8 mouse cellular contexts compared by ENCODE assay signal in genomic region chr11:30268648-30269375, GRCm38 (mm10). TPM values are rescaled to one million over a fixed set of nuclear protein-coding genes. Genes with fewer than 3 reads are reported as not detected.
DNase-seq lines count a peak whose midpoint lies in the region; ATAC-seq and TF ChIP-seq lines count a peak whose summit lies in the region.

No protein-coding gene starts in this region.

- no peak for TF ChIP-seq CTCF in forebrain, postnatal 0 days (IDR thresholded peaks at IDR 0.05; ENCODE audit: low read depth)
- TF ChIP-seq CTCF in kidney, postnatal 0 days (IDR thresholded peaks at IDR 0.05; ENCODE audit: low read depth): no peak

- no peaks in the 10 kb centered on the region for H3K27me3 ChIP-seq in forebrain, postnatal 0 days (ENCODE audit: insufficient read depth, low read length)
- no peaks in the 10 kb centered on the region for H3K27me3 ChIP-seq in kidney, postnatal 0 days (ENCODE audit: insufficient read depth, low read length)
- no peaks in the 10 kb centered on the region for H3K27me3 ChIP-seq in midbrain, embryonic 14.5 days (ENCODE audit: control insufficient read depth, insufficient read depth, low read length)

- H3K36me3 ChIP-seq in forebrain, postnatal 0 days (ENCODE audit: insufficient read depth): no peaks in the 10 kb centered on the region
- no peaks in the 10 kb centered on the region for H3K36me3 ChIP-seq in kidney, postnatal 0 days (ENCODE audit: insufficient read depth, low read length)
- H3K36me3 ChIP-seq in midbrain, embryonic 14.5 days (ENCODE audit: control insufficient read depth, insufficient read depth, low read length): no peaks in the 10 kb centered on the region

- H3K27ac ChIP-seq in forebrain, postnatal 0 days (ENCODE audit: low read depth, low read length): peak overlapping the region; percentile 97
- H3K27ac ChIP-seq in kidney, postnatal 0 days: peak overlapping the region; percentile 96
- H3K27ac ChIP-seq in midbrain, embryonic 14.5 days (replicated peaks; ENCODE audit: low read depth, low read length): peak overlapping the region; percentile 97

- H3K4me2 ChIP-seq in forebrain, postnatal 0 days (ENCODE audit: low read depth): peak overlapping the region; percentile 75
- peak overlapping the region; percentile 73 for H3K4me2 ChIP-seq in kidney, postnatal 0 days (ENCODE audit: low read length)
- H3K4me2 ChIP-seq in midbrain, embryonic 14.5 days (ENCODE audit: low read length): peak overlapping the region; percentile 61

- H3K9me3 ChIP-seq in forebrain, postnatal 0 days (ENCODE audit: low read length): no peaks in the 10 kb centered on the region
- no peaks in the 10 kb centered on the region; the same call in 1 of the 2 replicates for H3K9me3 ChIP-seq in kidney, postnatal 0 days (replicated peaks; ENCODE audit: low read length)
- no peaks in the 10 kb centered on the region for H3K9me3 ChIP-seq in midbrain, embryonic 14.5 days (ENCODE audit: control insufficient read depth, low read length)

- peak; percentile 3 for ATAC-seq in forebrain, postnatal 0 days
- ATAC-seq in kidney, postnatal 0 days (replicated peaks; ENCODE audit: low FRiP score, low read depth): peak; percentile 7; the same call in 1 of the 2 replicates
- ATAC-seq in midbrain, embryonic 14.5 days (ENCODE audit: low FRiP score, low TSS enrichment): peak; percentile 38

- peak; percentile 52 to 80 for DNase-seq in heart, adult 9 months (ENCODE audit: low spot score in 2 of 2)
- no peak for DNase-seq in heart, adult 11 months
- DNase-seq in MN1 (ENCODE audit: low spot score): peak; percentile 89
- DNase-seq in forebrain, postnatal 0 days: no peak
- DNase-seq in kidney, postnatal 0 days (ENCODE audit: low spot score): peak; percentile 65
- DNase-seq in midbrain, embryonic 14.5 days: no peak
- no peak for DNase-seq in cerebellum, postnatal 25 days
- DNase-seq in adrenal gland, adult 18-20 months (ENCODE audit: low spot score in 2 of 2): no peak

- peak overlapping the region; percentile 98 for H3K9ac ChIP-seq in forebrain, postnatal 0 days
- H3K9ac ChIP-seq in kidney, postnatal 0 days (ENCODE audit: low read depth, low read length): peak overlapping the region; percentile 97
- peak overlapping the region; percentile 65 for H3K9ac ChIP-seq in midbrain, embryonic 14.5 days (replicated peaks; ENCODE audit: low read length)

- peak overlapping the region; percentile 99 for H3K4me3 ChIP-seq in forebrain, postnatal 0 days (ENCODE audit: low read depth, low read length)
- peak overlapping the region; percentile 98 for H3K4me3 ChIP-seq in kidney, postnatal 0 days (replicated peaks; ENCODE audit: low read depth, low read length)
- peak overlapping the region; percentile 100 for H3K4me3 ChIP-seq in midbrain, embryonic 14.5 days (replicated peaks; ENCODE audit: low read depth, low read length)

- 4% methylated on average over 15 of the region's 15 CpGs for WGBS in forebrain, postnatal 0 days
- WGBS in kidney, postnatal 0 days: 3% methylated on average over 15 of the region's 15 CpGs
- 3% methylated on average over 15 of the region's 15 CpGs for WGBS in midbrain, embryonic 14.5 days

- peaks cover 8% of the 10 kb centered on the region; the same call in 1 of the 2 replicates for H3K4me1 ChIP-seq in forebrain, postnatal 0 days (ENCODE audit: insufficient read depth)
- H3K4me1 ChIP-seq in kidney, postnatal 0 days (replicated peaks; ENCODE audit: insufficient read depth, low read length): peaks cover 10% of the 10 kb centered on the region
- H3K4me1 ChIP-seq in midbrain, embryonic 14.5 days (ENCODE audit: control insufficient read depth, insufficient read depth, low read length): peaks cover 21% of the 10 kb centered on the region

RNA-seq across cellular contexts. Expression of gene Sptbn1, which starts 0.8 kb away (rescaled TPM):
- 289 and 328 TPM in 2 replicates for total RNA-seq in forebrain, postnatal 0 days (2014; rRNA removed)
- 108 and 150 TPM in 2 replicates for polyA plus RNA-seq in forebrain, postnatal 0 days (2015; fragmentation: Nextera tagmentation; extraction: Ambion mirVana)
- 117 and 119 TPM in 2 replicates for polyA plus RNA-seq in kidney, postnatal 0 days (2015; fragmentation: Nextera tagmentation; extraction: Ambion mirVana)
- polyA plus RNA-seq in midbrain, embryonic 14.5 days (2014; fragmentation: Nextera tagmentation; extraction: Ambion mirVana): 152 and 181 TPM in 2 replicates
- total RNA-seq in adrenal gland, adult 18-20 months (2021): 100 to 1,000 TPM; 265 to 300 TPM

Comparison
In these comparisons a context has a peak if more than half of its experiments do, and no peak if none do; other contexts are left out.
1. DNase-seq: peak in heart, adult 9 months (2 of 2), MN1 (single experiment) and kidney, postnatal 0 days (single experiment); none in heart, adult 11 months (single experiment), forebrain, postnatal 0 days (single experiment), midbrain, embryonic 14.5 days (single experiment), cerebellum, postnatal 25 days (0 of 2) and adrenal gland, adult 18-20 months (0 of 2).
2. Peak in every context shown above with its lines, with median percentiles within 50 percentile points of each other: ATAC-seq, H3K27ac ChIP-seq, H3K4me2 ChIP-seq, H3K4me3 ChIP-seq and H3K9ac ChIP-seq.